In genomic region chr6:85961101-85962091, GRCm38 (mm10) we compare ENCODE assay signal across 8 mouse cellular contexts. TPM values are rescaled to one million over a fixed set of nuclear protein-coding genes. Genes with fewer than 3 reads are reported as not detected.
DNase-seq lines count a peak whose midpoint lies in the region; ATAC-seq lines count a peak whose summit lies in the region.

Gene Dusp11, minus strand, starts transcription at chr6:85961667.

- ATAC-seq in inflammation-experienced regulatory T-cells, adult 6 months: peak; percentile 82
- peak; percentile 93 for ATAC-seq in megakaryocyte-erythroid progenitor cell, adult 5-6 weeks (replicated peaks; ENCODE audit: low FRiP score, low TSS enrichment, poor library complexity, severe bottlenecking)

- DNase-seq in adipocyte (ENCODE audit: low spot score): peak; percentile 95
- peak; percentile 99 for DNase-seq in embryo, embryonic 10 days (ENCODE audit: low spot score)
- peak; percentile 94 for DNase-seq in gastrocnemius, postnatal 14 days
- peak; percentile 90 to 96 for DNase-seq in left cerebral cortex, postnatal 10 days (ENCODE audit: extremely low spot score in 1 of 2, low spot score in 2 of 2)
- DNase-seq in right cerebral cortex, postnatal 25 days: peak; percentile 94
- peak; percentile 89 to 90 for DNase-seq in urinary bladder, postnatal 4 days (ENCODE audit: low spot score in 2 of 2)

- intact Hi-C loops in gastrocnemius, postnatal 14 days (cut with DNase I; ENCODE audit: low total_unique reads): no loop called here
- intact Hi-C loops in left cerebral cortex, postnatal 10 days (cut with DNase I): loop anchor here (5.0 kb wide), 1 partner anchor 46 kb away; no protein-coding TSS in a partner anchor

RNA-seq across cellular contexts. Expression of gene Dusp11, which starts in this region (rescaled TPM):
- 10 to 100 TPM; 36.6 to 44.1 TPM for total RNA-seq in gastrocnemius, postnatal 14 days (2021)
- 100 to 1,000 TPM; 177 to 212 (median 182) TPM for polyA plus RNA-seq in inflammation-experienced regulatory T-cells, adult 6 months (2017; shearing (Covaris generic))
- total RNA-seq in left cerebral cortex, postnatal 10 days (2021): 10 to 100 TPM; 74.0 to 82.0 TPM
- total RNA-seq in megakaryocyte-erythroid progenitor cell, adult 5-6 weeks (2014; fragmentation: Nextera tagmentation): 93.0 and 94.7 TPM in 2 replicates
- 46.7 and 51.1 TPM in 2 replicates for total RNA-seq in megakaryocyte-erythroid progenitor cell, adult 5-6 weeks (2017)

Comparison
In these comparisons a context has a peak if more than half of its experiments do, and no peak if none do; other contexts are left out.
1. Peak in every context shown above with its lines: DNase-seq and ATAC-seq.